Mouse (Mus musculus) spleen, adult 18-20 months (tissue): ENCODE measurements at regions not wholly inside any gene's neighbourhood (a gene's known extent, or its start where the extent isn't known, plus 50 kb on each side); places are given as distances from the start of the nearest gene placed in this dataset.

Experiments
- DNase-seq, 2 experiments: peaks; one replicate each; pipeline ENCODE4 v3.0.0; 2022; ENCODE audit warnings: mixed read lengths in 2 of 2

- no peak for DNase-seq
Measured at GRCm38 (mm10) chr9:113486494-113487081, 221.5 kb downstream of the Pdcd6ip start.

GRCm38 (mm10) chr9:113479897-113480296, 228.2 kb downstream of the Pdcd6ip start:
- no peak for DNase-seq

GRCm38 (mm10) chr9:113478761-113479265, 229.2 kb downstream of the Pdcd6ip start:
- no peak for DNase-seq

- no peak for DNase-seq
Measured at GRCm38 (mm10) chr9:113471781-113472180, 236.3 kb downstream of the Pdcd6ip start.

GRCm38 (mm10) chr9:113462888-113463287, 245.2 kb downstream of the Pdcd6ip start:
- no peak for DNase-seq

- DNase-seq = no peak
Measured at GRCm38 (mm10) chr9:113462267-113462887, 245.7 kb downstream of the Pdcd6ip start.

- no peak for DNase-seq
Measured at GRCm38 (mm10) chr9:113459885-113460284, 248.2 kb downstream of the Pdcd6ip start.

- no peak for DNase-seq
Measured at GRCm38 (mm10) chr9:113459221-113459620, 248.8 kb downstream of the Pdcd6ip start.

- no peak for DNase-seq
Measured at GRCm38 (mm10) chr9:113458741-113459154, 249.3 kb downstream of the Pdcd6ip start.

GRCm38 (mm10) chr9:113457169-113457850, 250.7 kb downstream of the Pdcd6ip start:
- DNase-seq = no peak

- DNase-seq = no peak
Measured at GRCm38 (mm10) chr9:113455577-113455976, 252.5 kb downstream of the Pdcd6ip start.

- no peak for DNase-seq
Measured at GRCm38 (mm10) chr9:113453231-113453630, 254.8 kb downstream of the Pdcd6ip start.

- peak in 1 of 2 experiments; percentile 18 for DNase-seq
Measured at GRCm38 (mm10) chr9:113441770-113442411, 266.2 kb downstream of the Pdcd6ip start.

GRCm38 (mm10) chr9:113438394-113438793, 269.7 kb downstream of the Pdcd6ip start:
- DNase-seq = no peak

GRCm38 (mm10) chr9:113435921-113436320, 272.1 kb downstream of the Pdcd6ip start:
- DNase-seq = no peak

GRCm38 (mm10) chr9:113433424-113433823, 274.6 kb downstream of the Pdcd6ip start:
- no peak for DNase-seq

- no peak for DNase-seq
Measured at GRCm38 (mm10) chr9:113432601-113433179, 275.4 kb downstream of the Pdcd6ip start.

GRCm38 (mm10) chr9:113430411-113430810, 277.6 kb downstream of the Pdcd6ip start:
- no peak for DNase-seq

- no peak for DNase-seq
Measured at GRCm38 (mm10) chr9:113427281-113427680, 280.8 kb downstream of the Pdcd6ip start.

GRCm38 (mm10) chr9:113426324-113426723, 281.7 kb downstream of the Pdcd6ip start:
- DNase-seq = no peak

- DNase-seq = no peak
Measured at GRCm38 (mm10) chr9:113421645-113422044, 286.4 kb downstream of the Pdcd6ip start.

- no peak for DNase-seq
Measured at GRCm38 (mm10) chr9:113421121-113421520, 286.9 kb downstream of the Pdcd6ip start.

- no peak for DNase-seq
Measured at GRCm38 (mm10) chr9:113419801-113420200, 288.3 kb downstream of the Pdcd6ip start.
